Mouse (Mus musculus): ENCODE measurements around the gene Macf1.
A peak's percentile ranks its signal among the peaks of the same experiment; 100 is the strongest.
"Not testable (repeated sequence)": the region's sequence is repeated elsewhere in the genome, so short reads cannot be mapped to it uniquely, and the experiment has no call there.

The Macf1 gene

DNA sequence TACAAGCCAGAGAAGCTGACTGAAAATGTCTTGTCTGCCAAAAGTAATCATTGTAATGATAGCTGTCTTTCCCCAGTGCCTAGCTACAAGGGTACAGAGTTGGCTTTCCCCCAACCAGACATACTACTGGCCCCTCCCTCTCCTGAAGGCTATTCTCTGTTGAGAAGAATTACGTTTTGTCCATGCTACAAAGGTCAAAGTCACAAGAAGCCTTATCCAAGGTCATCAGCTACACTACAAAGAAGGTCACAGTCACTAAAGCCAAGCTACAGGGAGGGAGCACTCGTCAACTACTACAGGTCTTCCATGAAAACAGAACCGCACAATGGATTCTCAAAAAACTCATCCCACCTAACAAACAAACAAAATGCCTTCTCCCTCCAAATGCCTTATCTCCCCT lies 49.7 kb downstream of the Macf1 start:
- no peak for DNase-seq (ENCODE audit: low read depth)

DNA sequence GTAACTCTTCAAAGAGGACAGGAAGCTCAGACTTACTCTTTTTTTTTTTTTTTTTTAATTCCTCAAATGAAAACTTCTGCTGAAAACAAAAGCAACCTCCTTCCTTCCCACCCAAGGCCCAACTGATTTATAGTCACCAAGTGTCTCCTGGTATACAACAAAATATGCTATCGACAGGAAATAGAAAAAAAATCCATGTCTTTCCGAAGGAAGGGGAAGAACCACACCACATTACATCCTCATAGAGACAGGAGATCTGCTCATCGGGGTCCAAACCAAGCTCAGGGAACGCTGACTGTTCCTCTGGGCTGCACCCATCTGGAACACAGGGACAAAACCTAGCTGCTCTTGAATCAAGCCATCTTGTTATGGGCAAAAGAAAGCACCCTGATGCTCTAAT lies 50.3 kb downstream of the Macf1 start:
- no peak for DNase-seq (ENCODE audit: low read depth)

DNA sequence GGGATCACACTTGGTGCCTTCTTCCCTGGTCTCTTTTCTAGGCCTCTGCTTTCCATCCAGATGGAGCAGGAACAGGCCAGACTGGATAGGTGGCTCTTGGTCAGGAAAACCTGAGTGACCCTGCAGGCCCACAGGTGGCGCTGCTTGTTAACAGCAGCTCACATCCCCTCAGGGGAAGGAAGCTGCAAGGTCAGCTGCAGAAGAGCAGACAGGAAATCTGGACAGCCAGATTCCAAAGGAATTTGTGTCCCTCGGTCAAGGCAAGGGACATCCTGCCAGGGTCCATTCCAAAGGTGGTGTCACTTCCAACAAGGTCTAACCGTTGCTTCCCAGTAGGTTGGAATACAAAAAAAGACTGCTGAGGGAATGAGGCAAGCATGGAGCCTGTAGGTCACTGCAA lies 50.8 kb downstream of the Macf1 start:
- DNase-seq (ENCODE audit: low read depth), result peak; percentile 32

DNA sequence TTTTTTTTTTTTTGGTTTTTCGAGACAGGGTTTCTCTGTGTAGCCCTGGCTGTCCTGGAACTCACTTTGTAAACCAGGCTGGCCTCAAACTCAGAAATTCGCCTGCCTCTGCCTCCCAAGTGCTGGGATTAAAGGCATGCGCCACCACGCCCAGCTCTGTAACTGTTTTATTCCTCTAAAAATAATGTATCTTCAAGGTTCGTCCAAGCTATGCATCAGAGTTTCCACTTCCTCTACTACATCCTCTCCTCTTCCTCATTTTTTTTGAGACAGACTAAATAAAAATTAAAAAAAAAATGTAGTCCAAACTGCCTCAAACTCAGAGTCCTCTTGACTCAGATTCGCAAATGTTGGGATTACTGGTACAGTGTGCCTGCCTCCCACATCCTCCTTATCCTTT lies 52.0 kb downstream of the Macf1 start:
- DNase-seq (ENCODE audit: low read depth), result not testable (repeated sequence)

DNA sequence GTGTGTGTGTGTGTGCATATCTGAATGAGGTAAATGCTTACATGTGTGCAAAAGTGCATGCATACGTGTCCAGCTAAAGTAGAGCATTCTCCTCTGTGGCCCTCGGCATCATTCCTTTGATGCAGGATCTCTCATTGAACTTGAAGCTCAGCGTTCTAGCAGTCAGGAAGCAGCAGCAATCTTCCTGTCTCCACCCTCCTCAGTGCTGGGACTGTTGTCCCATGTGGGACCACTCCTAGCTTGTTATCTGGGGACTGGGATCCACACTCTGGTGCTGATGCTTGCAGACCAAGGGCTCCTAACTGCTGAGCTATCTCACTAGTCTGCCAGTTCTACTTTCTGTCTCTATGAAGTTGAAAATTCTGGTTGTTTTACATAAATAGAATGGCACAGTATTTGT lies 52.5 kb downstream of the Macf1 start:
- no peak for DNase-seq (ENCODE audit: low read depth)

DNA sequence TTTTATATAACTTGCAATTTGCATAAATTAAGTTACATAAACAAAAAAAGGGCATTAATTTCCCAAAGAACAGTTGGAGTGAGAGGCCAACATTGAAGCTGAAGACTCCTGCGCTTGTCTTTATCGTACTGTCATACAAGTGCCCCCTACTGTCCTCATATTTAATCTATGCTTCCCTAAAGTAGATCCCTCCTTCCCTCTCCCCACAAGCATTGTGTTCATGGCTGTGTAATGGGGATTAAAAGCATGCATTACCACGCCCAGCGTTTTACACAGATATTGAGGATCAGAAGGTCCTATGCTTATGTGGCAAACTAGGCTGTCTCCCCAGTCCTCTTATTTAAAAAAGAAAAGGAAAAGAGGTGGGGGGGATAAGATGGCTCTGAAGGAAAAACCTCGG lies 56.5 kb downstream of the Macf1 start:
- DNase-seq (ENCODE audit: low read depth), result no peak

DNA sequence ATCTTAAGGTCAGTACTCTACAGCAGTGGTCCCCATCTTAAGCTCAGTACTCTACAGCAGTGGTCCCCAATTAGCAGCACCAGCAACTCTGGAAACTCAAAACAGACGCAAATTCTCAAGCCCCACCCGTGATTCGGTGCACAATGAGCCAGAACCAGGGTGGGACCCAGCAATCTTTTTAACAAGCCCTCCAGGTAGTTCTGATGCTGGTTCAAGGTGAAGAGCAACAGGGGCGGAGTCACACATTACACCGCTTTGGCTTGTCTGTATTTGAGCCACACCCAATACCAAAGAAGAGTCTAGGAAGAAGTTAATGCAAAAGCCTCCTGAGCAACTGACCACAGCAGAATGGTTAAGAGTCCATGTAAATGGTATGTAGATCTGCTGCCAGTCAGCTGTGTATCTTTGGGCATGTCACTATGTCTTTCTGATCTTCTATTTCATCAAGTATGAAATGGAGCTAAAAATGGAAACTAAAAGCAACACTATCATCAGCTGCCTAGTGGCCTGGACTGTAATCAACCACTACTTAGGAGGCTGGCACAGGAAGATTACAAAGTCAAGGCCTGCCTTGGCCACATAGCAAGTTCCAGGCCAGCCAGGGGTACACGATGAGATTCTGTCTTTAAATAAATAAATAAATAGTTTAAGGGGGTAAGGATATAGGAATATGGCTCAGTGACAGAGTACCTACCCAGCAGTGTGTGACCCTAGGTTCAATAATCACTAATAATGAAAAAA lies 58.7 kb downstream of the Macf1 start:
- DNase-seq (ENCODE audit: low read depth), result no peak

DNA sequence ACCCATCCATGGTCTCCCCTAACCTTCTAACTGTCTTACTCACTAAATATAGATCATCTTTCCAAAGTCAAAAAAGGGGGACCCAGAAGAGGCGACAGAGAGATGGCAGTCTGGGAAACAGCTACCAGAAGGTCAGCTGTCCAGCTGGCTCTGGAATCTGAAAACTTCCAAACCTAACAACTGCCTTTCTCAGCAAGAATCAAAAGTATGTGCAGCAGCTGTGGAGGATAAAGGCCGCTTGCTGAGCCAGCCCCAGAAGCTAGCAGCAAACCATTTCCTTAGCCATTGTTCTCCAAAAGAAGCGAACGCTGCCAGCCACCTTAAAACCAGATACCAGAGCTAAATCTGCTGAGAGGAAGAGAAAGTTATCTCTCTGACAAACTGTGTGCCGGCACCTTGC lies 59.7 kb downstream of the Macf1 start:
- no peak for DNase-seq (ENCODE audit: low read depth)

DNA sequence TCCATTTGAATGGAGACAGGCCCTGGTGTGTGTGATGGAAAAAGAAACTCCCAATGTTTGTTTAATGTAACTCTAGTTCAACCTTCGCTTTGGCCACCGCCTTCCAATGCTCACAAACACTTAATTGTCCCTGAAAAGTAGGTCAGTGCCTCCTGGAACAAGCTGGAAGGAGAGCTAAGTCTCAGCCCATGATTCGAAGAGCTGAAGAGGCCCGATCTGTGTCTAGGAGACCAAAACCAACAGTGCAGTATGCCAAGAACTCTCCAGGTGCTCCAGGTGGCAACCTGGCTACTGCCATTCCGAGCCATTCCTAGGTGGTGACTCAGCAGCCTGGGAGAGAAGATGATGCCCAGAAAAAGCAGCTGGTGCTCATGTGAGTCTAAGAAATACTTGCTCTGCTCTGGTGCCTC lies 60.4 kb downstream of the Macf1 start:
- no peak for DNase-seq (ENCODE audit: low read depth)

DNA sequence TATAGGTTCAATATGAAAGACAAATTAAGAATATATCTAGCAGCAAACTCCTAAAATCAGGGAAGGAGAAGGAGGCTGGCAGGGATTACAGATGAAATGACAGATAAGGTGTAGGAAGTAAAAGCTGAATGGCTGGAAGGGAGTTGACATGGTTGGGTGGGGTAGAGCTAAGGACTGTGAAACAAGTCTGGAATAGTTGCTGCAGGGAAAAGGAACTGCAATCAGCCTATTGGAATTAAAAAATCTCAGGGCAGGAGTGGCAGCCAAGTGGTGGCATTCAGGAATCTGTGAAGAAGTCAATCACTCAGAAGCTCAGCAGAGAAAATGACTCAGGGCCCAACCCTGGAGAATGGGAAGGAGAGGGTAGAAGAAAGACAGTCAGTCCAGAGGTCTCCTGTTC lies 62.4 kb downstream of the Macf1 start:
- DNase-seq (ENCODE audit: low read depth), result no peak

DNA sequence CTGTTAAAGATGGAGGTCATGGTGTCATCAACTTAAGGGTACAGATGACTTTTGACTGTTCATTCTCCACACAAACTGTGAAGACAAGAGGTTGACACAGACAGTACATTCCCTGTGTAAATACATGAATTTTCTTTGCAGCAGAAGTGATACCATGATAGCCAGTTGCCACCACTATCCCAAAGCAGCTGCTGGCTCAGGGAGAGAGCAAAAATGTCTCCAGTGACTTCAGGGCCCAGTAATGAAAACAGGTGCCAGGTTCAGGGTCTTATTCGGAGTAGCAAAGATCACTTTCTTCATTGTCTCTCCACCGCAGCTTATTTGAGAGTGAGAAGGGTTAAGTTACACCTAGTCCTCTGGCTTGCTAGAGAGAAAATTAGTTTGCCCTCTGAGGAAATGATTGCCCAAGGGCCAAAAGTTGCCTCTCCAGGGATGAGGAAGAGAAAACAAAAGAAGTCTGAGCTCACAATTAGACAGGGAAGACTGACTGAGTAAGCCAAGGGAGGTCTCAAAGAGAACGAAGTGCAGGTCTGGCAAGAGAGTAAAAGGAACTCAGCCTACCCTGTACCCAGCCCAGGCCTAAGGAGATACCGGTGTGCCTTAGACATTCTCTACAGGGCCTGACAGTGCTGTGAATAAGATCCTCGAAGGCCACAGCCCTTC lies 66.3 kb downstream of the Macf1 start:
- DNase-seq (ENCODE audit: low read depth), result no peak

DNA sequence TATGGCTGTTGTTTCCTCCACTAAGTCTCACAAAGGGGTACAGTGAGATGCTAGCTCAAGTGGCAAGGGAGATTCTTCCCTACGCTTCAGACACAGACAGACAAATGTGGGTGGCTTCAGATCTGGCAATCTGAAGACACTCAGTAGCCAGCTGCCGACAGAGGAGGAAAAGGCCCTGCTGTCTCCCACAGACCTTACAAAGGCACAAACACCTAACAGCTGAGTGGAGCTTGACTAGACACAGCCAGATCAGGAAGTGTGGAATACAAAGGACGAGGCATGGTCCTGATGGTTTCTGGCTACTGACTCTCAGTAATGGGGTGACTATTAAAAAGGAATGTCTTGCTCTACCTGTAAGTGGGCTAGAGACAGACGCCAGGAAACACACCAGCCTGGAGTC lies 67.2 kb downstream of the Macf1 start:
- DNase-seq (ENCODE audit: low read depth), result no peak

DNA sequence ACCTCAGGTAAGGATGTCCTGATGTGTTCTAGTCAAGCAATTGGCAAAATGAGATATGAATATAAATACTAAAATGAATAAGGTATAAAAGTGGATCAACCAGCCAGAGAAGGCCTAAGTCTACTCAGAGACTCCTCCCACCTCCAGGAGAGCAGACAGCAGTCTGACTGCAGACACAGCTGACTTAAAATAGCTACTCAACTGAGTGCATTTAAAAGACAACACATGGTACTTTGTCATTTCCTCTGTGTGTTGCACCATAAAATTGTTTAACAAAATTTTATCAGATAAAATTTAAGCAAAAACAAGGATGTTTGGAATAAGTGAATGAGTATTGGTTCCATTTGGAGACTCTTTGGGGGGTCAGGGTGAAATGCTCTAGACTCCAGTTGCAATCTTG lies 67.7 kb downstream of the Macf1 start:
- DNase-seq (ENCODE audit: low read depth), result no peak

DNA sequence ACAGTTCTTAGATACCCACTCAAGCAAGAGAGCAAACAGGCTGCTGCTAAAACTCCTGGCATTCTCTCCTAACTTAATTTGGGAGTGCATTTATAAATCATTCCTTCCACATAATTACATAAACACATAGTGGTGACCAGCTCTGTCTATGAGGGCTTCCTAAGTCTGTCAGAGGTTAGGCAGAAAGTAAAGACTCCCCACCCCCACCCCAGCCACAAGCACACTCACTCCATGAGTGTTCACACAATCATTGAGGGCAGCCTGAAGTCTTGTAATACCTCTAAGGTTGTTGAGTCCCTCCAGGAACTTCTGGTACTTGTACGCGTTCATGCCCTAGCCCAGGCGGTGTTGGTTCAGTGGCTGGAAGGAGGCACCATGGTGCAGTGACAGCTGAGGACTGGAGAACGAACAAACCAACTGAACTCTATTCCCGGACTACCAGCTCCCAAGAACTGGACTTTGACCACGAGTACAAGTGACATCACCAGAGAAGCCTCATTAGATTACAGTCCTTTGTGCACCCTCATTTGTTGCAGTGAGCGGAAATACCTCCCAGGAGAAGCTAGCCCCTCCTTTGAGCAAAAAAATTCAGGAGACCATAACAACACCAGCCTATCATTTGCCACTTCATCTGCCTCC lies 70.7 kb downstream of the Macf1 start:
- no peak for DNase-seq (ENCODE audit: low read depth)

DNA sequence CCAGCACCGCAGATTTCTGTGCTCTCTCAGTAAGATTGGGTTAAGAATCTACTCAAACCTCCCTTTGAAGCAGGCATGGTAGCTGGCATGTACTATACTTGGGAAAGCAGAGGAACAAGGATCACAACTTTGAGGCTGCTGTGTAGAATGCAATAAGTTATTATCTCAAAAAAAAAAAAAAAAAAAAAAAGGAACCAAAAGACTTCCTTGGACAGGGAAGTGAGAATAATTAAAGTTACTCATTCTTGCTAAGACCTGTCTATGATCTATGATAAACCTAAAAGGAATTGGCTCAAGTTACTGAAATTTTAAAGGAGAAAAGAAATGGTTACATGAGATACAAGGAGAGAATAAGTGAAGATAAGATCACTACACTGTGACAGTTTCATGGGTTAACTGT lies 72.2 kb downstream of the Macf1 start:
- DNase-seq (ENCODE audit: low read depth), result no peak

DNA sequence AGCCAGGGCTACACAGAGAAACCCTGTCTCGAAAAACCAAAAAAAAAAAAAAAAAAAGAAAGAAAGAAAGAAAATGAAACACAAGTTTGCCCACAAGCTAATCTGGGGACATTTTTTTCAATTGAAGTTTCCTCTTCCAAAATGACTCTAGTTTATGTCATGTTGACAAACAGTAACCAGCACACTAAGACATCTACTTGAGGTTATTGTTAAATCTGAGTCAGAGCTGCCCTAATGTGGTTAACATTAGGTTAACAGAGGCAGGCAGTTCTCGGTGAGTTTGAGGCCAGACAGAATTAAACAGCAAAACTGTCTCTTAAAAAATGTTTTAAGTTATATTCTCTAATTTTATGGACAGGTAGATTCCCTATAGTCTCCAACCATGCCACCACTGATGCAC lies 72.9 kb downstream of the Macf1 start:
- DNase-seq (ENCODE audit: low read depth), result no peak

DNA sequence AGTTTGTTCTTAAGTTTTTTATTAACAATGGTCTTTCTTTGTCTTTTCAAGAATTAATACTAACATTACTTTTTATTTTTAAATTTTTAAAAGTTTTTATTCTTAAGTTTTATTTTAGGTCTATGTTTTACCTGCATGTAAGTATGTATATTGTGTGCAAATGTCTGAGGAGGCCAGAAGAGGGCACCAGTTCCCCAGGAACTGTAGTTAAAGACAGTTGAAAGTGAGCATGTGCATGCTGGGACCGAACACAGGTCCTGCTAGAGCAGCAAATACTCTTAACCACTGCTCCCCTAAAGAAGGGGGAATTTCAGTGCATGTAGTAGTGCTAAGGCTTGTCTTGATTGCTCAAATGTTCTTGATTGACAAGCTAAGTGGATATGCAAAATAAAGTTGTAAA lies 77.0 kb downstream of the Macf1 start:
- DNase-seq (ENCODE audit: low read depth), result peak; percentile 25

DNA sequence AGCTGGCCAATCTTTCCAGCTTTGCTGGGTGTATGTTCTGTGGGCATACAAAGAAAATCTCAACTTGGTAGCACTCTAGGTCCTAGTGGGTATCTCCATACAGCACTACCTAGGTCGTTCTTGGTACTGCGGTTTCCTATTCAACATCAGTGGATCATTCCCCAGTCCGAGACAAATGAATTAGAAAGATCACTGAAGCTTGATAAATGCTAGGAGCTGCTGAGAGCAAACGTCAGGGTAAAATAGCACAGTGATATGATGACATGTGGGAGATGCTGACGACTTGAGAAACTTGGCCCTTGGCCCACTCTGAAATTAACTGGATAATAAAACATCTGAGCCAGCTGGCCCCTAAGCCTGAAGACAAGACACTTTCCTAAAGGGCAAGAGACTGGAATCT lies 78.2 kb downstream of the Macf1 start:
- no peak for DNase-seq (ENCODE audit: low read depth)

DNA sequence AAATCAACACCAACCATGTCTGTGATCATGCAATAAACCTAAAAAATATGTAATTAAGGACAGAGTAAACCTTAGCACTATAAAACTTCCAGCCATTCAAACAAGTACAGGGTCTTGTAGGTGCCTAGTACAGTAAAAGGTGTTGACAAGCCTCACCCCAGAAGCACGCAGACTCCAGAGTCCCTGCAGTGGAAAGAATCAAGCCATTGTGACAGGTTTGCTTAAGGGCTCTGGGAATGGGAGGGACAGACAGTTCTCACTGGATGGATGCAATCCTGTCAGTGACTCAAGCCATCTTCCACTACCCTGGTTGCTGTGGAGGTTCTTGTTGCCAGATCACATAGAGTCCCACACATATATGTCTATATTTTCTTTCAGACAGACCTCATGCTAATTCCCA lies 78.9 kb downstream of the Macf1 start:
- DNase-seq (ENCODE audit: low read depth), result no peak

DNA sequence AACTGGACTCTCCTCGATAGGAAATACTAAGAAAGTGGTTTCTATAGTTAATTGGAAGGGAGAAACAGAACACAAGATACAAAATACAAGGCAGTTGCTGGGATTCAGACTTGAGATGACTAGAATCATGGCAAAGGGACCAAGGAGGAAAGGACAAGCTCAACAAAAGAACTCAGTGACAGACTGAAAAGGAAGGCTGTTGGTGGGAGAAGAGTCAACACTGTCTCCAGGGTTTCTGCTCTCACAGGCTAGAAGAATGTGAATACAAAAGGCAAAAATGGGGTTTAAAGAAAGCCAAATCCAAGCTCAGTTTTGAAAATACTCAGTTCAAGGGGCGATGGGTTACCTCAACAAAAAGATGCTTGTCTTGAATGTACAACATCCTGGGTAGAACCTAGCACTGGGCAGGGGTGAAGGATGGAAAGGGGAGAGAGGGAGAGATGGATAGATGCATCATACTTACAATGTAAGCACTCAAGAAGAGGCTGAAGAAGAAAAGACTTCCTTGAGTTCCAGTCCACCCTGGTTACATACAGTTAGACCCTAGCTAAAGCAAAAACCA lies 81.4 kb downstream of the Macf1 start:
- DNase-seq (ENCODE audit: low read depth), result no peak

DNA sequence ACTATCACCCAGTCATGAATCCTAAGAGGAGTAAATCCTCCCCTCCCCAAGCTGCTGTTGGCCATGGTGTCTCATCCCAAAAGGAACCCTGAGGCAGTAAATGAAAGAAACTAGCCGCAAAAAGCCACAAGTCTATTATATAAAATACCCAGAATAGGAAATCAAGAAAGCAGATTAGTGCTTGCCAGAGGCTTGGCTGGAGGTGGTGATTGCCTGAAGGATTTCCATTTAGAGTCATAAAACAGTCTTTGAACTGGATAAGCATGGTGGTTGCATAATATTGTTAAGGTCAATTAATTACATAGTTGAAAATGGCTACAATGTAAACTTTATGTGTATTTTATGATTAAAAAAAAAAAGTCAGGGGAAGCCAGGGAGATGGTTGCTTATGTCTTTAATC lies 83.1 kb downstream of the Macf1 start:
- DNase-seq (ENCODE audit: low read depth), result no peak

DNA sequence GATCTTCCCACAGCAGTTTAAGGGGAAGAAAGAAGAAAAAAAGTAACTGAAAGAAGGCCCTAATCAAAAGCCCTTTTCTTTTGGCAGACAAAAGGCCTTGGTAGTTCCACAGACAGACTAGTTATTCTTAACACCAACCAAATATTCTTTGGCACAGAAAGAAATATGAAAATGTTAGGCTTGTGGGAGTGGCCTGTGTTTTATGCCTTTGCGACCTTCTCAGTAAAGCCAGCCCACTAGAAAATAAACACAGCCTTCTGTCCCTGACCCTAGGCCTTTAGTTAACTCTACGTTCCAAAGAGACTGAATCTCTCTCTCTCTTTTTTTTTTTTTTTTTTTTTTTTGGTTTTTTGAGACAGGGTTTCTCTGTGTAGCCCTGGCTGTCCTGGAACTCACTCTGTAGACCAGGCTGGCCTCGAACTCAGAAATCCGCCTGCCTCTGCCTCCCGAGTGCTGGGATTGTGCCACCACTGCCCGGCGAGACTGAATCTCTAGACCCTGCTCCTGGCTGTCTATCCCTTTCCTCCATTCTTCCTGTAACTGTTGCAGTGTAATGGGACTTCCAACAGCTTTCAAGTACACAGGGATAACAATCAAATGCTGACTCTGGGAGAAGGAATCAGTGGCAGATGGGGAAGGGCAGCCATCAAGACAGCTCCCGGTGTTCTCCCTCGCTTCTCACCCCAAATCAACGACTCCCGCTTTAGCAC lies 85.5 kb downstream of the Macf1 start:
- DNase-seq (ENCODE audit: low read depth), result no peak

DNA sequence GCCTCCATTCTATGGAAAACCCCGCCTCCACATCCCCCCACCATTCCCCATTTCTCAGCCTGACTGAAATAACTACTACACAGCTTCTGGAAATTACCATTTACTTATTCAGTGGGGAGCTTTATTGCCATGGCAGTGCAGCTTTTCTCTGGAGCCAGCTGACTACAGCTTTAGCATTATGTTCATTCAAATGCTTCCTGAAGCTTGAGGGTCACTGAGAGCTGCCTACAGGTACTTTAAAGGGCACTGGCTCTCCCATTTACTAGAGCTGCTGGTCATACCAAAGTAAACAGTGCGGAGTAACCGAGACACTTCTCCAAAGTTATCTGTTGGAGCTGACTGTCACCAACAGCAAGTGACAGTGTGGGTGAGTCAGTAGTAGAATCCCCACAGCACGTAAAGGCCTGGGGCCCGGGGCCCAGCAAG lies 89.8 kb downstream of the Macf1 start:
- no peak for DNase-seq (ENCODE audit: low read depth)
